Mouse (Mus musculus) forebrain, embryonic 11.5 days (tissue): ENCODE results near the gene Klhl29. TPM values are rescaled to one million over a fixed set of nuclear protein-coding genes. Genes with fewer than 3 reads are reported as not detected.

Experiments used
- ATAC-seq: fragments of 200-750 bp; cut with Nextera tagmentation; replicated peaks from 2 replicates; pipeline ENCODE4 v1.8.0; 2017; ENCODE audit warnings: moderate TSS enrichment; ENCODE audit not compliant: low FRiP score
- DNase-seq: peaks from one replicate; pipeline ENCODE4 v3.0.0-alpha.2; 2017; ENCODE audit warnings: low spot score
- H3K27ac ChIP-seq: fragments of 300-500 bp; sonication (generic); 2 replicates; pipeline ENCODE4 v1.5.1; 2014; ENCODE audit warnings: low read depth, low read length
- H3K27me3 ChIP-seq: fragments of 300-500 bp; sonication (generic); 2 replicates; pipeline ENCODE4 v1.6.1; 2014; ENCODE audit warnings: mild to moderate bottlenecking, low read length, mixed read lengths; ENCODE audit not compliant: control insufficient read depth, insufficient read depth
- H3K36me3 ChIP-seq: fragments of 300-500 bp; sonication (generic); 2 replicates; pipeline ENCODE4 v1.6.1; 2014; ENCODE audit warnings: mild to moderate bottlenecking, low read length, moderate library complexity, mixed read lengths; ENCODE audit not compliant: control insufficient read depth, insufficient read depth
- H3K4me1 ChIP-seq: fragments of 300-500 bp; sonication (generic); replicated peaks from 2 replicates; pipeline ENCODE4 v1.6.1; 2014; ENCODE audit warnings: low read length, mixed read lengths; ENCODE audit not compliant: control insufficient read depth, insufficient read depth
- H3K4me2 ChIP-seq: fragments of 300-500 bp; sonication (generic); 2 replicates; pipeline ENCODE4 v1.6.1; 2014; ENCODE audit warnings: low read depth, mild to moderate bottlenecking, low read length, moderate library complexity, mixed read lengths; ENCODE audit not compliant: severe bottlenecking
- H3K4me3 ChIP-seq: fragments of 300-500 bp; sonication (generic); 2 replicates; pipeline ENCODE4 v1.5.1; 2014; ENCODE audit warnings: low read depth, low read length
- H3K9ac ChIP-seq: fragments of 300-500 bp; sonication (generic); 2 replicates; pipeline ENCODE4 v1.6.1; 2014; ENCODE audit warnings: low read length
- H3K9me3 ChIP-seq: fragments of 300-500 bp; sonication (generic); 2 replicates; pipeline ENCODE4 v1.6.1; 2016; ENCODE audit warnings: low read length, mixed read lengths; ENCODE audit not compliant: control insufficient read depth
- WGBS: fragments of 180-500 bp; shearing (Covaris S2); extraction: QIAGEN DNeasy Blood & Tissue Kit; methylation state at CpG from one replicate; pipeline ENCODE4 v1.1.7; 2014; 5-methylcytosine and 5-hydroxymethylcytosine counted together
- polyA plus RNA-seq: library from polyadenylated mRNA; unstranded; fragments of >200 nt; fragmentation: Nextera tagmentation; extraction: Ambion mirVana; gene quantifications from 2 replicates; pipeline ENCODE4 v1.2.1, GENCODE M21; 2014

Klhl29 gene
- polyA plus RNA-seq, 1 experiment from 2014 or later: 3.8 TPM

DNA sequence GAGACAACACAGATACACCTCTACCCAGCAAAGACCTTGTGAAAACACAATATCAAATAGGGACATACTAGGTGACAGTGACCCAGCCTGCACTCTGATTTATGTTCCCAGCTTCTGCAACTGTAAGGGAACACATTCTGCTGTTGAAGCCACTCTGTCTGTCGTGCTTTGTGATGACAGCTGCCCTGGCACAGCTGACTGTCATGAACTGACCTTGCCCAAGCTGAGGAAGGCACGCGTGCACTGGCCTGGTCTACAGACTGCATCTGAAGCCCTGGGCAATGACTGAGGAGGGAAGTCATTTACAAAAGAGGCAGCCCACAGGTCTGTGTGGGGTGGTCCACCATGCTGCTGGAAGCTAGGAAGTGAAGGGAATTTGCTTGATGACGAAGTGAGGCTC is 246.3 kb downstream of the Klhl29 start:
- Histone ChIP-seq H3K4me1 (no peaks in the 10 kb centered on the region), H3K36me3 (no peaks in the 10 kb centered on the region), H3K9ac (no peak overlapping the region), H3K9me3 (no peaks in the 10 kb centered on the region), H3K27ac (no peak overlapping the region), H3K4me3 (no peak overlapping the region), H3K4me2 (no peak overlapping the region), H3K27me3 (no peaks in the 10 kb centered on the region)
- WGBS: 86% methylated on average over 4 of the region's 4 CpGs
- DNase-seq (no peak), ATAC-seq (no peak)

DNA sequence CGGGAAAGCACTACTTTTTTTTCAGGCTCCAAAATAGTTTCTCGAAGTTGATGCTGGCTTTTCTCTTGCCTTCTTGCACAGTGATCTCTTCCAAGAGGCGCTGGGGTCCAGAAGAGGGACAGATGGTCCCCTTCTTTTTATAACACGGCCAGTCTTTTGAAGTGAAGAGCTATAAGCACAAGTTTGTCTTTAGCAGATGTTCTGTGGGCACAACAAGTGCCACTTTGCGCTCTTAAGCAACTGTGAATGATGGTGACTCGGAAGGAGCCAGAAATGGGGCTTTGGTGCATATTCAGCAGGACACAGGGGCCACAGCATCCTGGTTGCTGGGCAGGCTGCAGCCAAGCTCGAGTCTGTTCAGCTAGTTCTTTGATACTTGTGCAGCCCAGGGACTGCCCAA is 249.6 kb downstream of the Klhl29 start:
- no peak overlapping the region for H3K9ac ChIP-seq
- H3K27me3 ChIP-seq: no peaks in the 10 kb centered on the region
- no peak overlapping the region for H3K27ac ChIP-seq
- 89% methylated on average over 7 of the region's 7 CpGs for WGBS
- DNase-seq: no peak
- no peaks in the 10 kb centered on the region for H3K4me1 ChIP-seq
- H3K36me3 ChIP-seq: no peaks in the 10 kb centered on the region
- ATAC-seq: no peak
- no peak overlapping the region for H3K4me3 ChIP-seq
- no peak overlapping the region for H3K4me2 ChIP-seq
- H3K9me3 ChIP-seq: no peaks in the 10 kb centered on the region

DNA sequence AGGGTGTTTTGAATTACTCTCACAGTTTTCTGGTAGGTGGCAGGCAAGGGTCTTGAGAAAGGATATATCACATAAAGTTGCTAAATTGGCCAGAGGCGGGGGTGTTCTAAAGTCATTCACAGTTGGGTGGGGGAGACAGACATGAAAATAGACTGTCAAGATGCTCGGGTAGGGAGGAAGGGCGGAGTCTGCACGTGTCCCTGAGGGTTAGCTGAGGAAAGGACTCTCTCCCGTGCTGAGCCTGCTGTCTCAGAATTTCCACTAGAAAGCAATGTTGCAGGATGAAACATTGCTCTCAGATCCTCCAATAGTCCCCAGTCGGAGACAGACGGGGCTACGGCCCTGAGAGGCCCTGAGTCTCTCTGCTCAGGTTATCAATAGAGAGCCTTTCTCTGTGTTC is 252.5 kb downstream of the Klhl29 start:
- DNase-seq (no peak), ATAC-seq (no peak)
- Histone ChIP-seq H3K9me3 (no peaks in the 10 kb centered on the region), H3K27ac (no peak overlapping the region), H3K27me3 (no peaks in the 10 kb centered on the region), H3K4me1 (no peaks in the 10 kb centered on the region), H3K9ac (no peak overlapping the region), H3K4me3 (no peak overlapping the region), H3K4me2 (no peak overlapping the region), H3K36me3 (no peaks in the 10 kb centered on the region)
- WGBS: 77% methylated on average over 8 of the region's 8 CpGs

DNA sequence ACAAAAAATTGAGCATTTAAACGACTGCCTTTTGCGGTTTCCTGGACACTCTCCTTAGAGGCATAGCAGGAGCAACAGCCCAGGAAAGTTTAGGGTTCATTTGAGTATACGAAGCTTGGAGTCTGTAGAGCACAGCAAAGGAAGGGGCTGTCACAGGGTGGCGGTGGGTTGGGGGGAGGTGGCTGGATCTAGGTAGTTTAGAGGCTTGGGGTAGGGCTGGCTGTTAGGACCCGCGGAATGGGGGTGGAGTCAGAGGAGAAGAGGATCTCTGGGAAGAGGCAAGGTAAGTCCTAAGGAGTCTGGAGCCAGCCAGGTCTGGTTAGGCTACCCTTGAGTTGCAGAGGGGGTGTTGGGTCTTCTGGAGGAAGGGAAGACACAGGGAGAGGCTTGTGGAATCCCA is 255.2 kb downstream of the Klhl29 start:
- Histone ChIP-seq H3K27me3 (no peaks in the 10 kb centered on the region), H3K4me1 (no peaks in the 10 kb centered on the region), H3K36me3 (no peaks in the 10 kb centered on the region), H3K9ac (no peak overlapping the region), H3K9me3 (no peaks in the 10 kb centered on the region), H3K4me3 (no peak overlapping the region), H3K27ac (no peak overlapping the region), H3K4me2 (peak overlapping the region; percentile 38; the same call in 1 of the 2 replicates)
- ATAC-seq (peak; percentile 37; the same call in 1 of the 2 replicates), DNase-seq (no peak)
- 69% methylated on average over 6 of the region's 6 CpGs for WGBS

DNA sequence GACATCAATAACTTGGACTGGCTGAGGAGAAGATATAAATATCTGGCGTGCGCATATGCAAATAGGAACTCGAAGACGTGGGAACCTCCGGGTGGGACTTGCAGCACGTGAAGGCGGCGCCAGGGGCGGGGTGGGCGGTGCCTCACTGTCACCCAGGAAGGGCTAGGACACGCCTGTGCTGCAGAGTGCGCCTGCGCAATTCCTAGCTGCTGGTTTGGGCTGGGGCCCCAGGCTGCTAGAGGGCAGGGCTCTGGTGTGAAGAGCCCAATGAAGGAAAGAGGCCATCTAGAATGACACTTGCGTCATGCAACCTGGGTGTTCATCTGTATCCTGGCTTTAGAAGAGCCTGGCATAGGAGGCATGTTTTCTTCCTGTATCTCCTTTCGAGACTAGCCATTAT is 255.8 kb downstream of the Klhl29 start:
- no peaks in the 10 kb centered on the region for H3K9me3 ChIP-seq
- no peaks in the 10 kb centered on the region for H3K36me3 ChIP-seq
- H3K4me3 ChIP-seq: peak overlapping the region; percentile 2; the same call in 1 of the 2 replicates
- no peaks in the 10 kb centered on the region for H3K27me3 ChIP-seq
- DNase-seq: peak; percentile 95
- no peaks in the 10 kb centered on the region for H3K4me1 ChIP-seq
- WGBS: 15% methylated on average over 15 of the region's 15 CpGs
- peak overlapping the region; percentile 38; the same call in 1 of the 2 replicates for H3K4me2 ChIP-seq
- H3K27ac ChIP-seq: no peak overlapping the region
- peak; percentile 94 for ATAC-seq
- no peak overlapping the region for H3K9ac ChIP-seq

DNA sequence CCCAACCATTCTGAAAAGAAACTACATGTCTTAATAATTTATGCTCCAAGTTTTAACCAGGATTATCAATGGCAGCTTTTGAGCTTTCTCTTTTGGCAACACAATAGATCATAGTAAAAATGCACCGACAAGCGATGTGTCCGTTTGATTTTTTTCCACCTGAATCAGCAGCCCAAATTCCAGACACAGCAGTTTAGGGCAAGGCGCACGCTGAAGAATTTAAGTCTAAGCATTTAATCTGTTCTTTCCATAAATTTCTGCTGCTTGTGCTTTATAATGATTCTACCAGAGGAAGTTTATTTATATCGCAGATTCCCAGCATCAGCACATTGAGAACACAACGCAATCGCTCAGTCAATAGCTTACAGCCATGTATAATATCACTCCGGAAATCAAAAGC is 256.2 kb downstream of the Klhl29 start:
- H3K9ac ChIP-seq: no peak overlapping the region
- peak overlapping the region; percentile 2; the same call in 1 of the 2 replicates for H3K4me3 ChIP-seq
- H3K36me3 ChIP-seq: no peaks in the 10 kb centered on the region
- no peaks in the 10 kb centered on the region for H3K9me3 ChIP-seq
- H3K27me3 ChIP-seq: no peaks in the 10 kb centered on the region
- ATAC-seq (no peak; the same call in 1 of the 2 replicates), DNase-seq (no peak)
- H3K27ac ChIP-seq: no peak overlapping the region
- H3K4me2 ChIP-seq: peak overlapping the region; percentile 38; the same call in 1 of the 2 replicates
- no peaks in the 10 kb centered on the region for H3K4me1 ChIP-seq
- WGBS: 58% methylated on average over 9 of the region's 9 CpGs

DNA sequence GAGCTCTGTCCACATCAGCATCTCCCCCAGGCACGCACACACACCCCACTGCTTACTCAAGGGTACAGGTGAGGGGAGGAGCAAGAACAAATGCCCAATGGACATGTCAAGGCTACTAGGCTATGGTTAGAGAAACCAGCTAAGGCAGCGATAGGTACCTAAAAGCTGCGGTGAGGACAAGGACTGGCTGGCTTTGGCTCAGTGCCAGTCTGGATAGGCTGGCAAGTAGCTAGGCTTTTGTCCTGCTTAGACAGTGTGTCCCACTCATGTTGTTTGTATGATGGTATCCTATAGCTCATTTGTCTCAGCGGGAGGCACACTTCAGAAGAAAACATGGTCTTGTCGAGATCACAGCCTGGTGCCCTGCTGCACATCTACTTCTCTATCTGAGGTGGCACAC is 258.9 kb downstream of the Klhl29 start:
- DNase-seq: no peak
- Histone ChIP-seq H3K4me3 (no peak overlapping the region), H3K4me1 (no peaks in the 10 kb centered on the region), H3K36me3 (no peaks in the 10 kb centered on the region), H3K27me3 (no peaks in the 10 kb centered on the region), H3K27ac (no peak overlapping the region), H3K9me3 (no peaks in the 10 kb centered on the region), H3K9ac (no peak overlapping the region), H3K4me2 (no peak overlapping the region)
- no peak for ATAC-seq
- 87% methylated on average over 5 of the region's 5 CpGs for WGBS

DNA sequence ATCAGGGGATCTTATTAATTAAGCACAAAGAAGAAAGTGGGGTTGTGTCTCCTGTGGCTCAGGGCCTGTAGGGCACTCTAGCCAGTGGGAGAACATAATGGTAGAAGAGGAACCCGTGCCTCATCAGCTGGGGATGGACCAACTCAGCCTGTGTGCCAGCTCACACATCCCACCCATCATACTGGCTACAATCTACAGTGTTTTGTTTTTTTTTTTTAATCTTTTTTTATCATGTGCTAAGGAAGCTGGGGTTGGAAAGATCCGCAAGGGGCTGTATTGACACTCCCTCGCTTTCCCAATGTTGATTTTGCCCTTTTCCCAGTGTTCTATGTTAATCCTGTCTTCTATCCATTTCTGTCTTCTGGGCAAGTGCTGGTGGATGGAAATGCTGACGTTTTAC is 260.9 kb downstream of the Klhl29 start:
- Histone ChIP-seq H3K4me2 (no peak overlapping the region), H3K27me3 (no peaks in the 10 kb centered on the region), H3K27ac (no peak overlapping the region), H3K9ac (no peak overlapping the region), H3K9me3 (no peaks in the 10 kb centered on the region), H3K4me3 (no peak overlapping the region), H3K36me3 (no peaks in the 10 kb centered on the region), H3K4me1 (no peaks in the 10 kb centered on the region)
- DNase-seq (no peak), ATAC-seq (no peak)
- WGBS: 79% methylated on average over 4 of the region's 4 CpGs

DNA sequence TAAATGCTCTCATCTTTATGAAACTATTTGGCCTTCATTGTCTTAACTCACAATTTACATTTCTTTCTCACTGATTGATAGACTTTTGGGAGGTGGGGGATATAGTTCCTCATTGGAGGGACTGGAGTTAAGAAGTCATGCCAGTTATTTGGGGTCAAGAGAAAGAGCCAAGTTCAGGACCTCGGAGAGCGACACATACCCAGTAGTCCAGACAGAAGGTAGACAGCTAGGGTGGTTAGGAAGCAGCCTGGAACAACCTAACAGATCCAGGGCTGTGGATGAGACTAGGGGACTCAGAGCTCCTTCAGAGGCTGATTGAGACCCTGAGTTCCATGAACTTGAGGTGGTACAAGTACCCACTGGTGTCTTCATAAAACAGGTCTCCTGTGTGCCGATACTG is 264.1 kb downstream of the Klhl29 start:
- 64% methylated on average over 3 of the region's 3 CpGs for WGBS
- H3K27ac ChIP-seq: no peak overlapping the region
- no peaks in the 10 kb centered on the region for H3K4me1 ChIP-seq
- H3K36me3 ChIP-seq: no peaks in the 10 kb centered on the region
- H3K9ac ChIP-seq: no peak overlapping the region
- no peaks in the 10 kb centered on the region for H3K27me3 ChIP-seq
- H3K4me2 ChIP-seq: no peak overlapping the region
- ATAC-seq (no peak), DNase-seq (peak; percentile 58)
- no peak overlapping the region for H3K4me3 ChIP-seq
- H3K9me3 ChIP-seq: no peaks in the 10 kb centered on the region
